Mouse (Mus musculus) bone marrow, adult 2 months (tissue): ENCODE results near the gene Slc22a8. TPM values are rescaled to one million over a fixed set of nuclear protein-coding genes. Genes with fewer than 3 reads are reported as not detected.

Experiments used
- H3K27ac ChIP-seq: fragments of 200-500 bp; 2 replicates; pipeline ENCODE4 v1.5.1; 2012; ENCODE audit warnings: low read depth, mild to moderate bottlenecking, control low read depth, inconsistent platforms, low read length; ENCODE audit not compliant: control insufficient read depth, poor library complexity, insufficient read depth
- H3K4me1 ChIP-seq: fragments of 200-500 bp; 2 replicates; pipeline ENCODE4 v1.6.1; 2011; ENCODE audit warnings: low read length; ENCODE audit not compliant: control insufficient read depth, insufficient read depth
- H3K4me3 ChIP-seq: fragments of 200-500 bp; replicated peaks from 2 replicates; pipeline ENCODE3; 2011; ENCODE audit warnings: mild to moderate bottlenecking, low read depth, low read length, control low read depth; ENCODE audit not compliant: control insufficient read depth
- CTCF ChIP-seq: fragments of 200-500 bp; IDR thresholded peaks from 2 replicates; pipeline ENCODE4 v1.5.1; 2011; ENCODE audit warnings: low read length, control low read depth; ENCODE audit not compliant: control insufficient read depth, insufficient read depth
- POLR2A ChIP-seq: fragments of 200-500 bp; IDR thresholded peaks from 2 replicates; pipeline ENCODE4 v1.6.1; 2011; ENCODE audit warnings: low read depth, mild to moderate bottlenecking, control low read depth, low read length, borderline replicate concordance; ENCODE audit not compliant: control insufficient read depth
- WGBS: fragments of 180-500 bp; shearing (Covaris S2); methylation state at CpG from one replicate; pipeline ENCODE4 v1.1.7; 2018; 5-methylcytosine and 5-hydroxymethylcytosine counted together
- polyA plus RNA-seq: library from polyadenylated mRNA; stranded (reverse); fragments of >200 nt; gene quantifications from 2 replicates; pipeline ENCODE4 v1.2.4, GENCODE M21; 2011; ENCODE audit warnings: low replicate concordance; ENCODE audit not compliant: missing spikeins, insufficient read depth, insufficient read length

Gene Slc22a8
- polyA plus RNA-seq, 1 experiment = 1.5 TPM

DNA sequence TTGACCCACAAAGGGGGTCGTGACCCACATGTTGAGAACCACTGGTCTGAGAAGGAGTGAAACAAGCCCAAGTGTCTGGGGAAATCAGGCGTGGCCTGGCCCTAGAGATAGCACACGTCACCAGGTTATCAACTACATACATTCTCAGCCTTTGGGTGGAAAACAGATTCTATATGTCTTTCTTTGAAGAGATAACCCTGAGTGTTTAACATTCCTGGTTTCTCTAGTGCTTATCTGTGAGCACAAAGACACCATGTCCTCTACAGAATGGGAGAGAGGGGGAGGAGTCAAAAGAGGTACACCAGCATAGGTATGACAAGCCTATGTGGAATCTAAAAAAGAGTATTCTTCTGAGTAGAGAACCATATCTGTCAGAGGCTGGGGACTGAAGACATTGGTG is 11.9 kb downstream of the Slc22a8 start:
- Histone ChIP-seq H3K27ac (no peak overlapping the region), H3K4me1 (no peaks in the 10 kb centered on the region; the same call in 1 of the 2 replicates), H3K4me3 (no peak overlapping the region)
- TF ChIP-seq CTCF = no peak
- no peak for TF ChIP-seq POLR2A
- WGBS = 50% methylated on average over 3 of the region's 3 CpGs

DNA sequence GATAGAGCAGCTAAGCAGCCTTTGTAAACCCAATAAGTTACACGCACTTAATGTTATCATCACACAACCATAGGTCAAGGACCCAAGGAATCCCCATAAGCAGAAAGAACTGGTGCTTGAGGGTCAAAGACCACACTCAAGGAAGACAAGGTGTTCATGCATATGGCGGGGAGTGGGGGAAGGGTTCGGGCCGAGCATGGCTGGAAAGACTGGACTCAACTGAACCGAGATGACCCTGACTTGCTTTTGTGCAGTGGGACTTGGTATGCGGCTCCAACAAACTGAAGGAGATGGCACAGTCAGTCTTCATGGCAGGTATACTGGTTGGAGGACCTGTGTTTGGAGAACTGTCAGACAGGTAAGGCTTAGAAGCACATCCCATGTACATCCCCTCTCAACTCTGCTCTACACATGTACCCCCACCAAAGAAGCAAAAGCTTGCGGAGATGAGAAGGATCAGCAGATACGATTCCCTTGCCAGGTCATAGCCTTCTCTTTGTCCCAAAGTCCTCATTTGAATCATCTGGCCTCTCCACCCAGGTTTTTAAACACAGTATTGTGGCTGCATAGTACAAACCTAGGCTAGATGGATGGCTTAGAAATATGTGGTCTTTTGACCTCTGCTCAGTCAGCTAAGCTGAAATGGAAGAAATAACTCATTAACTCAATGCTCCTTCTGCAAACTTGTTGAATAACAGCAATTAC is 13.6 kb downstream of the Slc22a8 start:
- Histone ChIP-seq H3K4me3 (no peak overlapping the region), H3K27ac (no peak overlapping the region), H3K4me1 (no peaks in the 10 kb centered on the region; the same call in 1 of the 2 replicates)
- TF ChIP-seq POLR2A (no peak), CTCF (no peak)
- 88% methylated on average over 8 of the region's 8 CpGs for WGBS

DNA sequence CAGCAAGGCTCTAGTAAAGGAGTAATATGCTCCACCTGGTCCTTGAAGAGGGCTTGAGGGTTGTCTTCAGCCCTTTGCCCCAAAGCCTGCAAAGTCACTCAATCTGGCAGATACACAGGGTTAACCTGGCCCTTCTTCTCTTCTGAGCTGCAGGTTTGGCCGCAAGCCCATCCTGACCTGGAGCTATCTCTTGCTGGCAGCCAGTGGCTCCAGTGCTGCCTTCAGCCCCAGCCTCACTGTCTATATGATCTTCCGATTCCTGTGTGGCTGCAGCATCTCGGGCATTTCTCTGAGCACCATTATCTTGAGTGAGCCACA is 14.1 kb downstream of the Slc22a8 start:
- H3K4me1 ChIP-seq = no peaks in the 10 kb centered on the region; the same call in 1 of the 2 replicates
- H3K4me3 ChIP-seq = no peak overlapping the region
- no peak overlapping the region for H3K27ac ChIP-seq
- WGBS = 63% methylated on average over 3 of the region's 3 CpGs
- no peak for TF ChIP-seq POLR2A
- no peak for TF ChIP-seq CTCF

DNA sequence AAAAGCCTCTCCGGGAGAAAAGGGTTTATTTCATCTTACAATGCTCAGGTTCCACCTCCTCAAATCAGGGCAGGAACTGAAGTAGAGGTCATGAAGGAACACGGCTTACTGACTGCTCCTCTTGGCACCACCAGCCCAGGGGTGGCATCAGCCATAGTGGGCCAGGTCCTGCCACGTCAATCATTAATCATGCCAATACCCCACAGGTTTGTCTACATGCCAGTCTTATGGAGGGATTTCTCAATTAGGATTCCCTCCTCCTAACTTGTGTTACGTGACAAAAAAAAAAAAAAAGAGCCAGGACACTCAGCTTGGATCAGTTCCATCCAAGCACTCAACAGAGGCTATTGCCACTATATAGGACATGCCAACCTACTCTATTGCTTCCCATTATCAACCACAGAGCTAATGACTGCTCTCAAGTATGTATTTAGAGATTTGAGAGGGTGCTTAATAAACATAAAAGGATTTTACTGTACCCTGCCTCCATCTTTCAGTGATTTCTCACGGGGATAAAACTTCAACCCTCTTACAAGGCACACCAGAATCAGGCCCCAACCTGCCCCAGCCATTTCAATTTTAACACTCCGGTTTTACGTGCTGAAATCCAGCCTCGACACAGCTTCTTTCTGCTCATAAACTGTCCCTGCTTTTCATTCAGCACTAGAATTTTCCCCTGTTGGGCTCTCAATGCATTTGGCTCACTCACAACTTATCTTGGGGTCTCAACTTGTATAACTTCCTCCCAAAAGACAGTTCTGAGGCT is 20.5 kb downstream of the Slc22a8 start:
- TF ChIP-seq CTCF (no peak), POLR2A (no peak)
- H3K4me1 ChIP-seq = no peaks in the 10 kb centered on the region
- H3K4me3 ChIP-seq = no peak overlapping the region
- no peak overlapping the region for H3K27ac ChIP-seq
- 79% methylated on average over 8 of the region's 8 CpGs for WGBS

DNA sequence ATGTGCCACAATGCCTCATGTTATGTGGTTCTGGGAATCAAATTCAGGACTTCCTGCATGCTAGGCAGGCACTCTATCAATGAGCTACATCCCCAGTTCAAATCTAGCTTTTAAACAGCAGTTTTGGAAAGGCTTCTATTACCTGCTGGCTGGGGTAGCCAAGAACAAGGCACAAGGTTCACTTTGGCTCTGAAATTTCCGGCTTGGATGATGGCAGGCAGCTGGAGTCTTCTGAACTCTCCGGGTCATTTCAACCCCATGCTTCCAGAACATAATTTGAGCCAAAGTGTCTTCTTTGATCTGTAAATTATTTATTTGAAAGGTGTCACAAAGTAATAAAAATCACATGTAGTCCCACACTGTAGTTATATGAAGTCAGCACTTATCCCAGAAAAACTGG is 22.1 kb downstream of the Slc22a8 start:
- 84% methylated on average over 2 of the region's 2 CpGs for WGBS
- H3K27ac ChIP-seq = no peak overlapping the region
- no peak for TF ChIP-seq CTCF
- TF ChIP-seq POLR2A = no peak
- H3K4me1 ChIP-seq = no peaks in the 10 kb centered on the region
- no peak overlapping the region for H3K4me3 ChIP-seq

DNA sequence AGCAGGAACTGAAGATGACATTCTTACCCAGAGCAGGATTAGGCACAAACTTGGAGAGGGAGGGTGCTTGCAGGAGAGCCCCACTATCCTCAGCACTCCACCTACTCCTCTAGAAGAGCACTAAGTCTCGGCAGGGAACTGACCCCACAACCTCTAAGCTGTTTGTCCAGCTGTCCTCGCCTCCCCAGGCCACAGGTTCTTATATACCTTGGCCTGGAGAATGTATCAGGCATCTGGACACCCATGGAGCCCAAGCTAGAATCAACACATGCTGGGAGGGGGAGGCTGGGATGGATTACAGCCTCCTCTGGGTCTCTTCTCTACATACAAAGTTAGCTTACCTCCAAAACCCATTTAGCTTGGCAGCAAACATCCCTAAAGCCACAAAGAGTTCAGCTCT is 23.3 kb downstream of the Slc22a8 start:
- Histone ChIP-seq H3K27ac (no peak overlapping the region), H3K4me1 (no peaks in the 10 kb centered on the region), H3K4me3 (no peak overlapping the region)
- 66% methylated on average over 2 of the region's 2 CpGs for WGBS
- TF ChIP-seq POLR2A (no peak), CTCF (no peak)

DNA sequence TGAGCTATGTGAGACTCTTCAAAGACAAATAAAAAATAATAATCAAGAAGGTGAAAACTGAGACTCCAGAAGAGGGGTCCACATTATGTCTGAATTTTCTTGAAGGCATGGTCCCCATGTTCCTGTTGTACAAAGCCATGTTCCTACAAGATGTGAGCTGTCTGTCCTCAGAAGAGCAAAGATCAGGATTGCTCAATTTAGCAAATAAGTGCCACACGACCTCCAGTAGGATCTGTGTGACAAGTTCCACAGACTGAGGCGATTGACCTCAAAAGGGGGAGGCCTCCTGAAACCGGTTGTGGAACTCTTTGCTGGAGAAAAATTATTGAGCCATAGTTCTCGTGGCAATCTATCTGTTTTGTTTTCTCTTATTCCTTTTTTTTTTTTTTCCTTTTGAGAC is 25.3 kb downstream of the Slc22a8 start:
- TF ChIP-seq POLR2A (no peak), CTCF (no peak)
- no peak overlapping the region for H3K27ac ChIP-seq
- no peaks in the 10 kb centered on the region for H3K4me1 ChIP-seq
- H3K4me3 ChIP-seq = no peak overlapping the region
- 32% methylated on average over 4 of the region's 4 CpGs for WGBS

DNA sequence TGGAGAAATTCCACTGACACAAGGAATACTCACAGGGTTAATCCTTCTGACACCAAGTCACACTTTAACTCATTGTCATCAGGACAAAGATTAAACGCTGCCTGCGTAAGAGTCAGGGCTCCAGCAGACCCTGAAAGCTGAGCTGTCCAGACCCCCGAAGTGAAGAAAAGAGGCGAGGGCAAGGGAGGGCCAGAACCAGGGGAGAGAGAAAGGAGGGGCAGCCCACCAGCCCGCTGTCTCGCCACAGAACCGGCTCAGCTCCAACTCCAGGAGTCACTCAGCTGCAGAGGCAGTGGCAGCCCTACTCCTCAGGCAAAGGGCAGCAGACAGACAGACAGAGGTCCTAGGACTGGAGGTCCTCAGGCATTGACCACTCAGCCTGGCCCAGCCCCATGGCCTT is 26.9 kb downstream of the Slc22a8 start, which contains the start of gene Slc22a6:
Gene Slc22a6 (plus strand): TSS at position 136 of the 400 bp plus-strand sequence.
- no peaks in the 10 kb centered on the region for H3K4me1 ChIP-seq
- 80% methylated on average over 7 of the region's 7 CpGs for WGBS
- no peak within 1 kb of the TSS for H3K27ac ChIP-seq
- no peak within 1 kb of the TSS for H3K4me3 ChIP-seq
- TF ChIP-seq POLR2A (no peak), CTCF (no peak)
